Mouse (Mus musculus) stomach, postnatal 0 days (tissue): ENCODE results near the gene Krt31. TPM values are rescaled to one million over a fixed set of nuclear protein-coding genes. Genes with fewer than 3 reads are reported as not detected.

Experiments used
- ATAC-seq: fragments of 200-750 bp; cut with Nextera tagmentation; 2 replicates; pipeline ENCODE4 v1.8.0; 2017; ENCODE audit not compliant: low FRiP score, low TSS enrichment
- DNase-seq: peaks from one replicate; pipeline ENCODE4 v3.0.0-alpha.2; 2016; ENCODE audit warnings: low spot score
- H3K27ac ChIP-seq: fragments of 300-500 bp; sonication (generic); replicated peaks from 2 replicates; pipeline ENCODE4 v1.5.1; 2014; ENCODE audit warnings: mild to moderate bottlenecking, control low read depth
- H3K27me3 ChIP-seq: fragments of 300-500 bp; sonication (generic); 2 replicates; pipeline ENCODE4 v1.6.1; 2014; ENCODE audit warnings: low read length; ENCODE audit not compliant: control insufficient read depth, insufficient read depth
- H3K36me3 ChIP-seq: fragments of 300-500 bp; sonication (generic); 2 replicates; pipeline ENCODE4 v1.6.1; 2014; ENCODE audit warnings: low read length, mixed read lengths; ENCODE audit not compliant: control insufficient read depth, insufficient read depth
- H3K4me1 ChIP-seq: fragments of 300-500 bp; sonication (generic); replicated peaks from 2 replicates; pipeline ENCODE4 v1.6.1; 2014; ENCODE audit warnings: antibody characterized with exemption; ENCODE audit not compliant: control insufficient read depth, insufficient read depth
- H3K4me2 ChIP-seq: fragments of 300-500 bp; sonication (generic); replicated peaks from 2 replicates; pipeline ENCODE4 v1.6.1; 2014; ENCODE audit warnings: low read depth, mild to moderate bottlenecking, control low read depth, moderate library complexity
- H3K4me3 ChIP-seq: fragments of 300-500 bp; sonication (generic); 2 replicates; pipeline ENCODE4 v1.5.1; 2014; ENCODE audit warnings: low read depth, low read length, control low read depth
- H3K9ac ChIP-seq: fragments of 300-500 bp; sonication (generic); 2 replicates; pipeline ENCODE4 v1.6.1; 2014; ENCODE audit warnings: mild to moderate bottlenecking, low read length, control low read depth, mixed read lengths
- H3K9me3 ChIP-seq: fragments of 300-500 bp; sonication (generic); 2 replicates; pipeline ENCODE4 v1.6.1; 2016; ENCODE audit warnings: low read length; ENCODE audit not compliant: control insufficient read depth
- CTCF ChIP-seq: IDR thresholded peaks from 2 replicates; pipeline ENCODE4 v1.5.1; 2016; ENCODE audit warnings: antibody characterized with exemption, low read depth, mild to moderate bottlenecking, moderate library complexity
- EP300 ChIP-seq: optimal IDR thresholded peaks from 2 replicates; pipeline ENCODE3; 2016; ENCODE audit warnings: antibody characterized with exemption
- WGBS: fragments of 180-500 bp; shearing (Covaris S2); extraction: QIAGEN DNeasy Blood & Tissue Kit; methylation state at CpG from one replicate; pipeline ENCODE4 v1.1.7; 2014; 5-methylcytosine and 5-hydroxymethylcytosine counted together
- polyA plus RNA-seq: library from polyadenylated mRNA; unstranded; fragments of >200 nt; fragmentation: Nextera tagmentation; extraction: Ambion mirVana; gene quantifications from 2 replicates; pipeline ENCODE4 v1.2.1, GENCODE M21; 2015

The Krt31 gene
- polyA plus RNA-seq, 1 experiment from 2014 or later = not detected

GRCm38 (mm10) chr11:99999091-99999490 is 51.3 kb downstream of the Krt31 start:
- no peaks in the 10 kb centered on the region for H3K9me3 ChIP-seq
- WGBS = 84% methylated on average over 7 of the region's 7 CpGs
- TF ChIP-seq EP300 (no peak), CTCF (no peak)
- H3K27me3 ChIP-seq = no peaks in the 10 kb centered on the region
- no peak overlapping the region for H3K9ac ChIP-seq
- H3K4me2 ChIP-seq = no peak overlapping the region
- no peak overlapping the region for H3K4me3 ChIP-seq
- no peaks in the 10 kb centered on the region for H3K36me3 ChIP-seq
- DNase-seq (no peak), ATAC-seq (no peak)
- no peak overlapping the region for H3K27ac ChIP-seq
- no peaks in the 10 kb centered on the region for H3K4me1 ChIP-seq

Other genes starting within 250 kb of the Krt31 start
- not detected in 2 replicates for gene Gm11554, start 246.1 kb downstream of the Krt31 start, polyA plus RNA-seq
- gene Krtap4-13, start 240.7 kb downstream of the Krt31 start, polyA plus RNA-seq = not detected in 2 replicates
- gene Gm11564, start 234.9 kb downstream of the Krt31 start, polyA plus RNA-seq = not detected in 2 replicates
- not detected in 2 replicates for gene 2300003K06Rik, start 212.5 kb downstream of the Krt31 start, polyA plus RNA-seq
- not detected in 2 replicates for gene Krtap4-16, start 198.9 kb downstream of the Krt31 start, polyA plus RNA-seq
- gene Gm11568, start 192.6 kb downstream of the Krt31 start, polyA plus RNA-seq = not detected in 2 replicates
- gene Gm11559, start 186.1 kb downstream of the Krt31 start, polyA plus RNA-seq = not detected in 2 replicates
- not detected in 2 replicates for gene Krtap9-1, start 177.2 kb downstream of the Krt31 start, polyA plus RNA-seq
- not detected in 2 replicates for gene Gm11567, start 171.4 kb downstream of the Krt31 start, polyA plus RNA-seq
- not detected in 2 replicates for gene Krtap31-1, start 142.6 kb downstream of the Krt31 start, polyA plus RNA-seq
- gene Gm11565, start 135.8 kb downstream of the Krt31 start, polyA plus RNA-seq = not detected in 2 replicates
- gene Krtap31-2, start 114.3 kb downstream of the Krt31 start, polyA plus RNA-seq = not detected in 2 replicates
- not detected in 2 replicates for gene Krtap9-5, start 102.1 kb downstream of the Krt31 start, polyA plus RNA-seq
- gene Krtap29-1, start 71.5 kb downstream of the Krt31 start, polyA plus RNA-seq = not detected in 2 replicates
- gene Krtap16-1, start 64.0 kb downstream of the Krt31 start, polyA plus RNA-seq = 0.10 TPM in 1 of 2 replicates, not detected in the other
- gene Krtap17-1, start 56.6 kb downstream of the Krt31 start, polyA plus RNA-seq = 0.25 and 0.27 TPM in 2 replicates
- 0.05 and 0.17 TPM in 2 replicates for gene Krt33a, start 34.3 kb downstream of the Krt31 start, polyA plus RNA-seq
- gene Krt33b, start 20.7 kb downstream of the Krt31 start, polyA plus RNA-seq = 0.06 TPM in 1 of 2 replicates, not detected in the other
- 0.99 and 1.0 TPM in 2 replicates for gene Krt34, start 9.0 kb downstream of the Krt31 start, polyA plus RNA-seq
- 0.59 and 0.65 TPM in 2 replicates for gene Krt32, start 37.7 kb upstream of the Krt31 start, polyA plus RNA-seq
- 0.21 and 0.33 TPM in 2 replicates for gene Krt35, start 45.7 kb upstream of the Krt31 start, polyA plus RNA-seq
- gene Krt36, start 55.1 kb upstream of the Krt31 start, polyA plus RNA-seq = 0.30 and 0.48 TPM in 2 replicates
- 2,802 and 3,195 TPM in 2 replicates for gene Krt13, start 71.0 kb upstream of the Krt31 start, polyA plus RNA-seq
- gene Krt15, start 85.4 kb upstream of the Krt31 start, polyA plus RNA-seq = 758 and 921 TPM in 2 replicates
- gene Krt19, start 98.1 kb upstream of the Krt31 start, polyA plus RNA-seq = 1,512 and 1,618 TPM in 2 replicates
- 0.04 TPM in 1 of 2 replicates, not detected in the other for gene Krt9, start 142.7 kb upstream of the Krt31 start, polyA plus RNA-seq
- gene Krt14, start 157.0 kb upstream of the Krt31 start, polyA plus RNA-seq = 279 and 287 TPM in 2 replicates
- gene Krt16, start 198.4 kb upstream of the Krt31 start, polyA plus RNA-seq = 2.1 and 4.0 TPM in 2 replicates
- gene Krt17, start 210.5 kb upstream of the Krt31 start, polyA plus RNA-seq = 46.4 and 63.4 TPM in 2 replicates
- 0.10 and 0.12 TPM in 2 replicates for gene Krt42, start 219.3 kb upstream of the Krt31 start, polyA plus RNA-seq